Mouse (Mus musculus) intestine, postnatal 0 days (tissue): ENCODE data around the gene Mpdz. TPM values are rescaled to one million over a fixed set of nuclear protein-coding genes. Genes with fewer than 3 reads are reported as not detected.

Experiments
- ATAC-seq: fragments of 200-750 bp; cut with Nextera tagmentation; 2 replicates; pipeline ENCODE4 v1.8.0; 2017; ENCODE audit warnings: mild to moderate bottlenecking, moderate TSS enrichment, moderate library complexity
- H3K27ac ChIP-seq: fragments of 300-500 bp; sonication (generic); 2 replicates; pipeline ENCODE4 v1.5.1; 2014; ENCODE audit warnings: mild to moderate bottlenecking, low read depth, low read length, moderate library complexity
- H3K27me3 ChIP-seq: fragments of 300-500 bp; sonication (generic); replicated peaks from 2 replicates; pipeline ENCODE4 v1.6.1; 2014; ENCODE audit warnings: low read length, mixed read lengths; ENCODE audit not compliant: control insufficient read depth, insufficient read depth
- H3K36me3 ChIP-seq: fragments of 300-500 bp; sonication (generic); 2 replicates; pipeline ENCODE4 v1.6.1; 2014; ENCODE audit warnings: mild to moderate bottlenecking, moderate library complexity; ENCODE audit not compliant: control insufficient read depth, insufficient read depth
- H3K4me1 ChIP-seq: fragments of 300-500 bp; sonication (generic); replicated peaks from 2 replicates; pipeline ENCODE4 v1.6.1; 2014; ENCODE audit warnings: antibody characterized with exemption, low read length, mixed read lengths; ENCODE audit not compliant: control insufficient read depth, insufficient read depth
- H3K4me2 ChIP-seq: fragments of 300-500 bp; sonication (generic); replicated peaks from 2 replicates; pipeline ENCODE4 v1.6.1; 2014; ENCODE audit warnings: low read depth, mild to moderate bottlenecking, moderate library complexity
- H3K4me3 ChIP-seq: fragments of 300-500 bp; sonication (generic); 2 replicates; pipeline ENCODE4 v1.5.1; 2014; ENCODE audit warnings: low read depth, low read length
- H3K9ac ChIP-seq: fragments of 300-500 bp; sonication (generic); 2 replicates; pipeline ENCODE4 v1.6.1; 2014; ENCODE audit warnings: mild to moderate bottlenecking, low read depth, low read length
- H3K9me3 ChIP-seq: fragments of 300-500 bp; sonication (generic); 2 replicates; pipeline ENCODE4 v1.6.1; 2016; ENCODE audit warnings: mixed run types; ENCODE audit not compliant: control insufficient read depth
- CTCF ChIP-seq: sonication (generic); IDR thresholded peaks from 2 replicates; pipeline ENCODE4 v1.5.1; 2016; ENCODE audit warnings: low read depth, mild to moderate bottlenecking, control low read depth, antibody characterized with exemption, moderate library complexity
- WGBS: fragments of 180-500 bp; shearing (Covaris S2); extraction: QIAGEN DNeasy Blood & Tissue Kit; methylation state at CpG from one replicate; pipeline ENCODE4 v1.1.7; 2014; 5-methylcytosine and 5-hydroxymethylcytosine counted together
- polyA plus RNA-seq: library from polyadenylated mRNA; unstranded; fragments of >200 nt; fragmentation: Nextera tagmentation; extraction: Ambion mirVana; gene quantifications from 2 replicates; pipeline ENCODE4 v1.2.1, GENCODE M21; 2015

Mpdz gene
- polyA plus RNA-seq, 1 experiment from 2014 or later: 4.5 TPM

DNA sequence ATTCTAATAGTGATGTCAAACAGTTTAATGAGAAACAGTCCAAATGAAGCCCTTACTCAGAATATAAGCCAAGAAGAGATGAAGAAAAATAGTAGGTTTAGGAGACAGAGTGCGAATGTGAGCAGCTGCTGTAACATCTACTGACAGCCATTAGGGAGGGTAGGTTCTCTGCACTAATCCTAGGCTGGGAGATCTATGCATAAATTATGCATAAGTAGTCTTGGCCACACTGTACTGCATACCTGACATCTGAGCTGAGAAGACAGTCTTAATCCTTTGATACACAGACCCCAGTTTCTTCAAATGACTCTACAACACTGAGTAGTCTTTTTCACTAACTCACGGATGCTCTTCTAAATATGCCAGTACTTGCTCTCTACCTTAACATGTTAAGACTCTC is 114.9 kb downstream of the Mpdz start:
- no peaks in the 10 kb centered on the region for H3K9me3 ChIP-seq
- WGBS: 83% methylated on average over 2 of the region's 2 CpGs
- H3K36me3 ChIP-seq: no peaks in the 10 kb centered on the region
- no peak overlapping the region for H3K4me2 ChIP-seq
- H3K4me3 ChIP-seq: no peak overlapping the region
- no peak overlapping the region for H3K27ac ChIP-seq
- no peak overlapping the region for H3K9ac ChIP-seq
- H3K27me3 ChIP-seq: no peaks in the 10 kb centered on the region
- no peak for TF ChIP-seq CTCF
- H3K4me1 ChIP-seq: no peaks in the 10 kb centered on the region
- ATAC-seq: no peak

DNA sequence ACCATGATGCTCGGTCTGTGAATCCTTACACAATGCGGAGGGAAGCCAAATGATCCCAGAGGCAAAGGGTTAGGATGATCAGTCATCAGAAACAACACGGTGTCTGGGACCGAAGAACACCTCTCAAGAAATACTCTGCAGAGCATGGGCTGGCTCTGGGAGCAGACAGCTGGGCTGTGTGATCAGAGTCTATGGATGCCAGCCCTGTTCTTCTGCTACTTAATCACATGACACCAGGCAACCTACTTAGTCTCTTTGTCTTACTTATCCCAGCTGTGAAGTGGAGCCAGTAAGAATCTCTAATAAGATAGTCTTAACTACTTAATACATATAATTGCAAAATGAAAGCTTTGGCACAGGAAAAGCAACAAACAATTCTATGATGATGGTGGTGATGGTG is 118.8 kb downstream of the Mpdz start:
- Histone ChIP-seq H3K4me3 (no peak overlapping the region), H3K27me3 (no peaks in the 10 kb centered on the region), H3K9me3 (no peaks in the 10 kb centered on the region), H3K4me2 (no peak overlapping the region), H3K4me1 (no peaks in the 10 kb centered on the region), H3K27ac (no peak overlapping the region), H3K9ac (no peak overlapping the region), H3K36me3 (no peaks in the 10 kb centered on the region)
- TF ChIP-seq CTCF: no peak
- no peak for ATAC-seq
- 85% methylated on average over 4 of the region's 4 CpGs for WGBS

- H3K4me1 ChIP-seq: no peaks in the 10 kb centered on the region
- peaks cover 5% of the 10 kb centered on the region; the same call in 1 of the 2 replicates for H3K36me3 ChIP-seq
- no peaks in the 10 kb centered on the region for H3K9me3 ChIP-seq
- ATAC-seq: no peak
- H3K4me3 ChIP-seq: no peak overlapping the region
- no peak overlapping the region for H3K27ac ChIP-seq
- H3K4me2 ChIP-seq: no peak overlapping the region
- H3K9ac ChIP-seq: no peak overlapping the region
- no peaks in the 10 kb centered on the region for H3K27me3 ChIP-seq
- TF ChIP-seq CTCF: no peak
- 76% methylated on average over 3 of the region's 3 CpGs for WGBS
Measured at GRCm38 (mm10) chr4:81322232-81322631, 120.4 kb downstream of the Mpdz start.

DNA sequence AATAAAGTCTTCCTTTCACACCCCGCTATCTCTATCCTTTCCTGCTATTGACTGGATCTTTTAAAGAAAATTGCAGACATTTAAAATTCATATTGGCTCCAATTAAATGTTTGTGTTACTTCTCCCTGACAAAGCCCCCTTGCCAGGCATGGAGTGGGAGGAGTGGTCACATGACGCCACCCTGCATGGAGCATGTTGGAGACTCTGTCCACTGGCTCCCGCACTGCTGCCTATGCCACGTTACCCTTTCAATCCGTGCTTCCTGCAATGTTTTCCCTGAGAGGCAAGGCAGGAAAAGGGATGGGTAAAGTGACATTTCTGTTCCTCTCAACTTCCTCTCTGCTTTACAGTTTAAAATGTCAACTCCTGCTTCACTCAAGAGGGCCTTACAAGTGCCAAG is 128.0 kb downstream of the Mpdz start:
- H3K4me1 ChIP-seq: no peaks in the 10 kb centered on the region
- peaks cover 5% of the 10 kb centered on the region; the same call in 1 of the 2 replicates for H3K36me3 ChIP-seq
- H3K4me3 ChIP-seq: no peak overlapping the region
- no peak overlapping the region for H3K27ac ChIP-seq
- H3K4me2 ChIP-seq: no peak overlapping the region
- TF ChIP-seq CTCF: no peak
- no peak overlapping the region for H3K9ac ChIP-seq
- WGBS: 76% methylated on average over 5 of the region's 5 CpGs
- no peak for ATAC-seq
- no peaks in the 10 kb centered on the region for H3K27me3 ChIP-seq
- no peaks in the 10 kb centered on the region for H3K9me3 ChIP-seq

DNA sequence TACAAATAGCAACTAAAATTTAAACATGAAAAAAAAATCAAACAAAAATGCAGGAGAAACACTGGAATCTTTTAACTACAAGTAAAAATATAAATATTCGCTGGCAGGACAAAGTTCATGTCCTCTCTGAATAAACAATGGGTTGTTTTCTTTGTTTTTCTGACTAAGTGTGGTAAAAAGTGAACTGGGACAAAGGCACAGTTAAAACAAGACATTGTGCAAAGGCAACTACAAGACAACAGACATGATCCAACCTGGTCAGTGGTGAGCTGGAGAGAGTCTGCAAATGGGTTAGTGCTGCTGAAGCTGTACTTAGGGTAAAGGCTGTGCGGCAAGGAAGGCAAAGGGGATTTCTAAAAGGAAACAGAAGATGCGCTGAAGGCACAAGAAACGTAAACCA is 129.4 kb downstream of the Mpdz start:
- H3K36me3 ChIP-seq: peaks cover 5% of the 10 kb centered on the region; the same call in 1 of the 2 replicates
- H3K9ac ChIP-seq: no peak overlapping the region
- H3K4me3 ChIP-seq: no peak overlapping the region
- no peak overlapping the region for H3K4me2 ChIP-seq
- no peak for ATAC-seq
- no peaks in the 10 kb centered on the region for H3K27me3 ChIP-seq
- no peaks in the 10 kb centered on the region for H3K9me3 ChIP-seq
- WGBS: 75% methylated on average over 4 of the region's 4 CpGs
- no peaks in the 10 kb centered on the region for H3K4me1 ChIP-seq
- TF ChIP-seq CTCF: no peak
- H3K27ac ChIP-seq: no peak overlapping the region

- Histone ChIP-seq H3K9ac (no peak overlapping the region), H3K27me3 (no peaks in the 10 kb centered on the region), H3K4me3 (no peak overlapping the region), H3K36me3 (no peaks in the 10 kb centered on the region), H3K27ac (no peak overlapping the region), H3K9me3 (no peaks in the 10 kb centered on the region), H3K4me2 (no peak overlapping the region), H3K4me1 (no peaks in the 10 kb centered on the region)
- 65% methylated on average over 2 of the region's 2 CpGs for WGBS
- no peak for TF ChIP-seq CTCF
- no peak for ATAC-seq
Measured at GRCm38 (mm10) chr4:81310168-81310474, 132.5 kb downstream of the Mpdz start.

DNA sequence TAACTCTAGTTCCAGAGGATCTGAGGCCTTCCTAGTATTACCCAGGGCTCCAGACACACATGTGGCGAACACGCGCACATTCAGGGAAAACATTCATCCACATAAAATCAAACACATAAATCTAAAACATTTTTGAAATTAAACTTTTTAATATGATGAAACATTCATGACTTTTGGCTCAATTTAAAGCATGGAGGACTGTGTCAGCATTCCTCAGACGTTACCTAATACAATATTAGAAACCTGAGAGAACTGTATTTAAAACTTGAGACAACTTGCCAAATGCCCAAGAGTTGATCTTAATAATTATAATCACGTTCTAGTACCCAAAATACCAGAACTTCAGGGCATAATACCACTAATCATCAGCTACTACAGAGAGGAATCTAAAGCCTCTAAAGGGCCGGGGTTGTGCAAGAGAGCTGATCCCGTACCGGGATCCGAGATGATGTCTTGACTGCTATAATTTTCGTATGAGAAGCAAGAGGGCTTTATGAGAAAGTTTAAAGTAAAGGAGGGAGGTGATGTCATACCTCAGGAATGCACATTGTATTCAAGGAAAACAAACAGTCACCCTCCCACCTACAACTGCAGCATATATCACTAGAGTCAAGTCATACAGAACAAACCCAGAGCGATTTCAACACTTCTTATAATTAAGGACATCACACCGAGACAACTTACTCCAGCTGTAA is 133.0 kb downstream of the Mpdz start:
- no peak overlapping the region for H3K9ac ChIP-seq
- H3K4me2 ChIP-seq: no peak overlapping the region
- no peak overlapping the region for H3K27ac ChIP-seq
- H3K9me3 ChIP-seq: no peaks in the 10 kb centered on the region
- WGBS: 67% methylated on average over 12 of the region's 12 CpGs
- no peaks in the 10 kb centered on the region for H3K4me1 ChIP-seq
- H3K36me3 ChIP-seq: no peaks in the 10 kb centered on the region
- no peak for TF ChIP-seq CTCF
- no peak overlapping the region for H3K4me3 ChIP-seq
- no peaks in the 10 kb centered on the region for H3K27me3 ChIP-seq
- no peak for ATAC-seq
